Mouse (Mus musculus) hindbrain, embryonic 14.5 days (tissue): ENCODE measurements around the gene Calr4. TPM values are rescaled to one million over a fixed set of nuclear protein-coding genes. Genes with fewer than 3 reads are reported as not detected.

ENCODE experiments used
- ATAC-seq: fragments of 200-750 bp; cut with Nextera tagmentation; 2 replicates; pipeline ENCODE4 v1.8.0; 2017; ENCODE audit warnings: moderate number of reproducible peaks, mild to moderate bottlenecking, moderate TSS enrichment, moderate library complexity; ENCODE audit not compliant: low FRiP score
- DNase-seq: peaks from one replicate; pipeline ENCODE4 v3.0.0-alpha.2; 2015; ENCODE audit warnings: low spot score
- H3K27ac ChIP-seq: fragments of 300-500 bp; sonication (generic); 2 replicates; pipeline ENCODE4 v1.5.1; 2014; ENCODE audit warnings: mild to moderate bottlenecking, moderate library complexity
- H3K27me3 ChIP-seq: fragments of 300-500 bp; sonication (generic); 2 replicates; pipeline ENCODE4 v1.6.1; 2014; ENCODE audit warnings: mild to moderate bottlenecking, low read length, mixed read lengths; ENCODE audit not compliant: control insufficient read depth, insufficient read depth
- H3K36me3 ChIP-seq: fragments of 300-500 bp; sonication (generic); replicated peaks from 2 replicates; pipeline ENCODE4 v1.6.1; 2014; ENCODE audit not compliant: control insufficient read depth, insufficient read depth
- H3K4me1 ChIP-seq: fragments of 300-500 bp; sonication (generic); replicated peaks from 2 replicates; pipeline ENCODE4 v1.6.1; 2014; ENCODE audit warnings: antibody characterized with exemption, low read length, mixed read lengths; ENCODE audit not compliant: control insufficient read depth, insufficient read depth
- H3K4me2 ChIP-seq: fragments of 300-500 bp; sonication (generic); replicated peaks from 2 replicates; pipeline ENCODE4 v1.6.1; 2014; ENCODE audit warnings: mild to moderate bottlenecking, moderate library complexity
- H3K4me3 ChIP-seq: fragments of 300-500 bp; sonication (generic); replicated peaks from 2 replicates; pipeline ENCODE4 v1.5.1; 2014; ENCODE audit warnings: mild to moderate bottlenecking, low read length
- H3K9ac ChIP-seq: fragments of 300-500 bp; sonication (generic); 2 replicates; pipeline ENCODE4 v1.6.1; 2014
- H3K9me3 ChIP-seq: fragments of 300-500 bp; sonication (generic); 2 replicates; pipeline ENCODE4 v1.6.1; 2016; ENCODE audit warnings: low read length; ENCODE audit not compliant: control insufficient read depth
- WGBS: fragments of 180-500 bp; shearing (Covaris S2); extraction: QIAGEN DNeasy Blood & Tissue Kit; methylation state at CpG from one replicate; pipeline ENCODE4 v1.1.7; 2014; 5-methylcytosine and 5-hydroxymethylcytosine counted together
- polyA plus RNA-seq: library from polyadenylated mRNA; unstranded; fragments of >200 nt; fragmentation: Nextera tagmentation; extraction: Ambion mirVana; gene quantifications from 2 replicates; pipeline ENCODE4 v1.2.1, GENCODE M21; 2014

The Calr4 gene
- polyA plus RNA-seq, 1 experiment from 2014 or later = 2.0 TPM

- WGBS = 85% methylated on average over 6 of the region's 6 CpGs
- no peaks in the 10 kb centered on the region for H3K4me1 ChIP-seq
- H3K4me2 ChIP-seq = no peak overlapping the region
- no peak for DNase-seq
- H3K36me3 ChIP-seq = no peaks in the 10 kb centered on the region
- H3K4me3 ChIP-seq = no peak overlapping the region
- H3K27me3 ChIP-seq = no peaks in the 10 kb centered on the region
- no peak overlapping the region for H3K9ac ChIP-seq
- no peak for ATAC-seq
- H3K9me3 ChIP-seq = no peaks in the 10 kb centered on the region
- H3K27ac ChIP-seq = no peak overlapping the region
Observed at GRCm38 (mm10) chr4:109245016-109245620, 10.8 kb downstream of the Calr4 start.

- H3K4me2 ChIP-seq = no peak overlapping the region
- H3K36me3 ChIP-seq = no peaks in the 10 kb centered on the region
- H3K4me3 ChIP-seq = no peak overlapping the region
- no peak for DNase-seq
- WGBS = 46% methylated on average over 3 of the region's 3 CpGs
- H3K9me3 ChIP-seq = no peaks in the 10 kb centered on the region
- no peaks in the 10 kb centered on the region for H3K27me3 ChIP-seq
- no peak overlapping the region for H3K9ac ChIP-seq
- no peak overlapping the region for H3K27ac ChIP-seq
- no peak for ATAC-seq
- no peaks in the 10 kb centered on the region for H3K4me1 ChIP-seq
Observed at GRCm38 (mm10) chr4:109251605-109252004, 17.3 kb downstream of the Calr4 start.

GRCm38 (mm10) chr4:109252199-109252598, 17.9 kb downstream of the Calr4 start:
- H3K36me3 ChIP-seq = no peaks in the 10 kb centered on the region
- H3K9ac ChIP-seq = no peak overlapping the region
- no peak for DNase-seq
- no peaks in the 10 kb centered on the region for H3K9me3 ChIP-seq
- no peaks in the 10 kb centered on the region for H3K4me1 ChIP-seq
- no peak overlapping the region for H3K27ac ChIP-seq
- H3K4me2 ChIP-seq = no peak overlapping the region
- H3K4me3 ChIP-seq = no peak overlapping the region
- no peaks in the 10 kb centered on the region for H3K27me3 ChIP-seq
- no peak for ATAC-seq
- 86% methylated on average over 4 of the region's 4 CpGs for WGBS

GRCm38 (mm10) chr4:109253664-109254151, 19.4 kb downstream of the Calr4 start:
- H3K36me3 ChIP-seq = no peaks in the 10 kb centered on the region
- no peaks in the 10 kb centered on the region for H3K4me1 ChIP-seq
- DNase-seq (no peak), ATAC-seq (no peak)
- H3K4me2 ChIP-seq = no peak overlapping the region
- no peak overlapping the region for H3K9ac ChIP-seq
- no peaks in the 10 kb centered on the region for H3K9me3 ChIP-seq
- no peak overlapping the region for H3K4me3 ChIP-seq
- no peak overlapping the region for H3K27ac ChIP-seq
- H3K27me3 ChIP-seq = no peaks in the 10 kb centered on the region
- 78% methylated on average over 11 of the region's 11 CpGs for WGBS

GRCm38 (mm10) chr4:109254511-109254910, 20.2 kb downstream of the Calr4 start:
- ATAC-seq = no peak
- WGBS = 89% methylated on average over 5 of the region's 5 CpGs
- no peaks in the 10 kb centered on the region for H3K9me3 ChIP-seq
- no peak overlapping the region for H3K9ac ChIP-seq
- no peak overlapping the region for H3K4me2 ChIP-seq
- H3K27me3 ChIP-seq = no peaks in the 10 kb centered on the region
- no peaks in the 10 kb centered on the region for H3K4me1 ChIP-seq
- no peak overlapping the region for H3K27ac ChIP-seq
- H3K4me3 ChIP-seq = no peak overlapping the region
- no peak for DNase-seq
- no peaks in the 10 kb centered on the region for H3K36me3 ChIP-seq

GRCm38 (mm10) chr4:109255321-109255720, 21.0 kb downstream of the Calr4 start:
- Histone ChIP-seq H3K4me1 (no peaks in the 10 kb centered on the region), H3K4me3 (no peak overlapping the region), H3K9me3 (no peaks in the 10 kb centered on the region), H3K36me3 (no peaks in the 10 kb centered on the region), H3K27me3 (no peaks in the 10 kb centered on the region), H3K4me2 (no peak overlapping the region), H3K27ac (no peak overlapping the region), H3K9ac (no peak overlapping the region)
- DNase-seq (no peak), ATAC-seq (no peak)
- WGBS = 90% methylated on average over 2 of the region's 2 CpGs

- Histone ChIP-seq H3K27me3 (no peaks in the 10 kb centered on the region), H3K9me3 (no peaks in the 10 kb centered on the region), H3K4me2 (no peak overlapping the region), H3K9ac (no peak overlapping the region), H3K36me3 (no peaks in the 10 kb centered on the region), H3K4me3 (no peak overlapping the region), H3K27ac (no peak overlapping the region), H3K4me1 (no peaks in the 10 kb centered on the region)
- WGBS = 86% methylated on average over 11 of the region's 11 CpGs
- ATAC-seq (no peak), DNase-seq (no peak)
Observed at GRCm38 (mm10) chr4:109255727-109256417, 21.6 kb downstream of the Calr4 start.

- no peak for DNase-seq
- Histone ChIP-seq H3K9ac (no peak overlapping the region), H3K4me3 (no peak overlapping the region), H3K4me2 (no peak overlapping the region), H3K9me3 (no peaks in the 10 kb centered on the region), H3K27me3 (no peaks in the 10 kb centered on the region), H3K36me3 (no peaks in the 10 kb centered on the region), H3K4me1 (no peaks in the 10 kb centered on the region), H3K27ac (no peak overlapping the region)
- no peak for ATAC-seq
- WGBS = 84% methylated on average over 6 of the region's 6 CpGs
Observed at GRCm38 (mm10) chr4:109256791-109257190, 22.5 kb downstream of the Calr4 start.

- Histone ChIP-seq H3K9me3 (no peaks in the 10 kb centered on the region), H3K4me2 (no peak overlapping the region), H3K9ac (no peak overlapping the region), H3K27me3 (no peaks in the 10 kb centered on the region), H3K36me3 (no peaks in the 10 kb centered on the region), H3K27ac (no peak overlapping the region), H3K4me1 (no peaks in the 10 kb centered on the region), H3K4me3 (no peak overlapping the region)
- DNase-seq (no peak), ATAC-seq (no peak)
Observed at GRCm38 (mm10) chr4:109257639-109258038, 23.4 kb downstream of the Calr4 start.
